Mouse (Mus musculus) megakaryocyte, embryonic 14.5 days (primary cell): ENCODE measurements around the gene Cdipt. TPM values are rescaled to one million over a fixed set of nuclear protein-coding genes. Genes with fewer than 3 reads are reported as not detected.

ENCODE experiments used
- H3K27me3 ChIP-seq: replicated peaks from 2 replicates; pipeline ENCODE3; 2012; ENCODE audit warnings: inconsistent platforms
- H3K36me3 ChIP-seq: replicated peaks from 2 replicates; pipeline ENCODE3; 2012; ENCODE audit warnings: low read length, inconsistent platforms, mixed read lengths
- H3K4me1 ChIP-seq: 2 replicates; pipeline ENCODE4 v1.6.1; 2012; ENCODE audit warnings: inconsistent platforms
- H3K4me3 ChIP-seq: replicated peaks from 2 replicates; pipeline ENCODE3; 2012; ENCODE audit warnings: moderate library complexity, mild to moderate bottlenecking, inconsistent platforms
- H3K9me3 ChIP-seq: 2 replicates; pipeline ENCODE4 v1.6.1; 2012; ENCODE audit warnings: inconsistent platforms
- FLI1 ChIP-seq: IDR thresholded peaks from 2 replicates; pipeline ENCODE4 v1.6.1; 2012; ENCODE audit warnings: low read length, inconsistent platforms, mixed read lengths
- GATA1 ChIP-seq: IDR thresholded peaks from 3 replicates; pipeline ENCODE4 v1.6.1; 2012; ENCODE audit warnings: mixed read lengths, low read length, inconsistent platforms, borderline replicate concordance
- polyA plus RNA-seq: library from polyadenylated mRNA; stranded (reverse); fragments of >175 nt; gene quantifications from 2 replicates; pipeline ENCODE4 v1.2.3, GENCODE M21; 2012; ENCODE audit warnings: low replicate concordance; ENCODE audit not compliant: insufficient read depth

Cdipt gene
- 105 and 211 TPM in 2 replicates for polyA plus RNA-seq

GRCm38 (mm10) chr7:126975893-126975949 lies at the start of gene Cdipt:
Gene Cdipt (plus strand): TSS chr7:126975914.
- Histone ChIP-seq H3K36me3 (peaks cover 30% of the 10 kb centered on the region), H3K27me3 (peaks cover 1% of the 10 kb centered on the region), H3K9me3 (no peaks in the 10 kb centered on the region), H3K4me3 (peak within 1 kb of the TSS; percentile 95), H3K4me1 (peaks cover 60% of the 10 kb centered on the region)
- no peak for TF ChIP-seq FLI1
- no peak for TF ChIP-seq GATA1

GRCm38 (mm10) chr7:126926299-126926698 lies 49.4 kb upstream of the Cdipt start:
- Histone ChIP-seq H3K27me3 (no peaks in the 10 kb centered on the region), H3K36me3 (peaks cover 13% of the 10 kb centered on the region), H3K4me3 (no peak overlapping the region), H3K9me3 (no peaks in the 10 kb centered on the region), H3K4me1 (peaks cover 71% of the 10 kb centered on the region)
- TF ChIP-seq GATA1 (peak; percentile 23; the same call in 1 of the 3 replicates), FLI1 (no peak)

- Histone ChIP-seq H3K9me3 (no peaks in the 10 kb centered on the region), H3K4me3 (peak within 1 kb of the TSS; percentile 100), H3K36me3 (peaks cover 32% of the 10 kb centered on the region), H3K27me3 (no peaks in the 10 kb centered on the region), H3K4me1 (peaks cover 77% of the 10 kb centered on the region)
- no peak for TF ChIP-seq GATA1
- TF ChIP-seq FLI1: no peak
Measured at GRCm38 (mm10) chr7:126928384-126929037, 47.2 kb upstream of the Cdipt start, which contains the start of gene Kctd13. Gene Kctd13 (plus strand): TSS chr7:126928879.

GRCm38 (mm10) chr7:126929046-126929445 lies 46.7 kb upstream of the Cdipt start:
- Histone ChIP-seq H3K9me3 (no peaks in the 10 kb centered on the region), H3K4me3 (peak overlapping the region; percentile 100), H3K27me3 (no peaks in the 10 kb centered on the region), H3K36me3 (peaks cover 36% of the 10 kb centered on the region), H3K4me1 (peaks cover 74% of the 10 kb centered on the region)
- TF ChIP-seq FLI1: no peak
- no peak for TF ChIP-seq GATA1

- H3K4me3 ChIP-seq: no peak overlapping the region
- H3K9me3 ChIP-seq: no peaks in the 10 kb centered on the region
- H3K4me1 ChIP-seq: peaks cover 45% of the 10 kb centered on the region
- H3K36me3 ChIP-seq: peaks cover 71% of the 10 kb centered on the region
- H3K27me3 ChIP-seq: no peaks in the 10 kb centered on the region
- TF ChIP-seq FLI1: no peak
- no peak for TF ChIP-seq GATA1
Measured at GRCm38 (mm10) chr7:126932652-126933051, 43.1 kb upstream of the Cdipt start.

GRCm38 (mm10) chr7:126941171-126941570 lies 34.5 kb upstream of the Cdipt start:
- no peaks in the 10 kb centered on the region for H3K9me3 ChIP-seq
- peaks cover 23% of the 10 kb centered on the region for H3K4me1 ChIP-seq
- H3K4me3 ChIP-seq: peak overlapping the region; percentile 1
- peaks cover 90% of the 10 kb centered on the region for H3K36me3 ChIP-seq
- TF ChIP-seq GATA1 (no peak), FLI1 (no peak)
- H3K27me3 ChIP-seq: no peaks in the 10 kb centered on the region

GRCm38 (mm10) chr7:126941801-126942200 lies 33.9 kb upstream of the Cdipt start:
- no peaks in the 10 kb centered on the region for H3K9me3 ChIP-seq
- H3K36me3 ChIP-seq: peaks cover 90% of the 10 kb centered on the region
- TF ChIP-seq GATA1 (no peak), FLI1 (no peak)
- H3K27me3 ChIP-seq: no peaks in the 10 kb centered on the region
- no peak overlapping the region for H3K4me3 ChIP-seq
- peaks cover 23% of the 10 kb centered on the region for H3K4me1 ChIP-seq

GRCm38 (mm10) chr7:126946530-126946929 lies 29.2 kb upstream of the Cdipt start:
- no peak overlapping the region for H3K4me3 ChIP-seq
- peaks cover 60% of the 10 kb centered on the region for H3K36me3 ChIP-seq
- H3K9me3 ChIP-seq: no peaks in the 10 kb centered on the region
- TF ChIP-seq FLI1 (no peak), GATA1 (no peak)
- H3K27me3 ChIP-seq: peaks cover 30% of the 10 kb centered on the region
- H3K4me1 ChIP-seq: peaks cover 30% of the 10 kb centered on the region

- H3K36me3 ChIP-seq: peaks cover 39% of the 10 kb centered on the region
- peaks cover 30% of the 10 kb centered on the region for H3K4me1 ChIP-seq
- H3K4me3 ChIP-seq: no peak overlapping the region
- TF ChIP-seq FLI1 (no peak), GATA1 (no peak)
- peaks cover 49% of the 10 kb centered on the region for H3K27me3 ChIP-seq
- H3K9me3 ChIP-seq: no peaks in the 10 kb centered on the region
Measured at GRCm38 (mm10) chr7:126948626-126949025, 27.1 kb upstream of the Cdipt start.

GRCm38 (mm10) chr7:126949403-126949792 lies 26.3 kb upstream of the Cdipt start, which contains the start of gene Asphd1:
Gene Asphd1 (minus strand): TSS chr7:126949582.
- H3K9me3 ChIP-seq: no peaks in the 10 kb centered on the region
- peaks cover 31% of the 10 kb centered on the region for H3K36me3 ChIP-seq
- peaks cover 30% of the 10 kb centered on the region for H3K4me1 ChIP-seq
- peaks cover 56% of the 10 kb centered on the region for H3K27me3 ChIP-seq
- peak within 1 kb of the TSS; percentile 89 for H3K4me3 ChIP-seq
- TF ChIP-seq FLI1 (no peak), GATA1 (no peak)

GRCm38 (mm10) chr7:126949793-126950646 lies 25.7 kb upstream of the Cdipt start, which contains the start of gene Sez6l2:
Gene Sez6l2 (plus strand): TSS chr7:126950563.
- no peaks in the 10 kb centered on the region for H3K9me3 ChIP-seq
- peaks cover 60% of the 10 kb centered on the region for H3K27me3 ChIP-seq
- peaks cover 30% of the 10 kb centered on the region for H3K4me1 ChIP-seq
- peak within 1 kb of the TSS; percentile 89 for H3K4me3 ChIP-seq
- no peak for TF ChIP-seq FLI1
- no peak for TF ChIP-seq GATA1
- peaks cover 25% of the 10 kb centered on the region for H3K36me3 ChIP-seq
